Mouse (Mus musculus) spleen, adult 10 weeks (tissue): Measurements from ENCODE around the gene Tbc1d5. TPM values are rescaled to one million over a fixed set of nuclear protein-coding genes. Genes with fewer than 3 reads are reported as not detected.

ENCODE experiments used
- polyA plus RNA-seq: library from polyadenylated mRNA; stranded (reverse); fragments of 350-450 nt; fragmentation: Illumina TruSeq; extraction: RNeasy Lipid Tissue Mini Kit (QIAGEN cat#74804); gene quantifications from one replicate; pipeline ENCODE4 v1.2.3, GENCODE M21; 2015; ENCODE audit warnings: low replicate concordance; ENCODE audit not compliant: insufficient read depth

Tbc1d5 gene
- polyA plus RNA-seq = 30.6 TPM

GRCm38 (mm10) chr17:51179195-51179953 is at the start of gene Tbc1d5:
Tbc1d5 (minus strand) TSS chr17:51179352.

